Mouse (Mus musculus): ENCODE measurements around the gene Nwd2.

GRCm38 (mm10) chr5:63811819-63812508 lies 163.1 kb downstream of the Nwd2 start, which contains the start of gene 0610040J01Rik:
- TF ChIP-seq CTCF (IDR thresholded peaks at IDR 0.05; ENCODE audit: control insufficient read depth, insufficient read depth, low read length) (peak; percentile 60), POLR2A (IDR thresholded peaks at IDR 0.05; ENCODE audit: borderline replicate concordance, control insufficient read depth, low read depth, low read length) (no peak)

Measured in bone marrow, adult 2 months (tissue).